Mouse (Mus musculus): ENCODE results near the gene Pald1.

GRCm38 (mm10) chr10:61423289-61423688 is 40.0 kb upstream of the Pald1 start:
- TF ChIP-seq CTCF (IDR thresholded peaks at IDR 0.05; ENCODE audit: borderline replicate concordance, extremely low read depth, insufficient read depth, insufficient read length) (0 out of 2 replicates have a peak, but pooled peaks have one; percentile 6), POLR2A (IDR thresholded peaks at IDR 0.05; ENCODE audit: borderline replicate concordance, extremely low read depth, insufficient read depth, insufficient read length, poor library complexity, severe bottlenecking) (no peak)

Measured in brain, embryonic 14.5 days (tissue).